Mouse (Mus musculus) neural tube, embryonic 12.5 days (tissue): ENCODE measurements around the gene Zfp64. TPM values are rescaled to one million over a fixed set of nuclear protein-coding genes. Genes with fewer than 3 reads are reported as not detected.

Experiments
- ATAC-seq: fragments of 200-750 bp; cut with Nextera tagmentation; 2 replicates; pipeline ENCODE4 v1.8.0; 2017; ENCODE audit warnings: low read depth, mild to moderate bottlenecking, moderate TSS enrichment, moderate library complexity; ENCODE audit not compliant: low FRiP score
- H3K27ac ChIP-seq: fragments of 300-500 bp; sonication (generic); 2 replicates; pipeline ENCODE4 v1.5.1; 2016
- H3K27me3 ChIP-seq: fragments of 300-500 bp; sonication (generic); replicated peaks from 2 replicates; pipeline ENCODE4 v1.6.1; 2016; ENCODE audit warnings: mild to moderate bottlenecking
- H3K36me3 ChIP-seq: fragments of 300-500 bp; sonication (generic); 2 replicates; pipeline ENCODE4 v1.6.1; 2016; ENCODE audit warnings: mild to moderate bottlenecking
- H3K4me1 ChIP-seq: fragments of 300-500 bp; sonication (generic); 2 replicates; pipeline ENCODE4 v1.6.1; 2016
- H3K4me2 ChIP-seq: fragments of 300-500 bp; sonication (generic); replicated peaks from 2 replicates; pipeline ENCODE4 v1.6.1; 2016; ENCODE audit warnings: mild to moderate bottlenecking
- H3K4me3 ChIP-seq: fragments of 300-500 bp; sonication (generic); 2 replicates; pipeline ENCODE4 v1.5.1; 2016
- H3K9ac ChIP-seq: fragments of 300-500 bp; sonication (generic); 2 replicates; pipeline ENCODE4 v1.6.1; 2016; ENCODE audit warnings: mild to moderate bottlenecking
- H3K9me3 ChIP-seq: fragments of 300-500 bp; sonication (generic); 2 replicates; pipeline ENCODE4 v1.6.1; 2016; ENCODE audit warnings: mild to moderate bottlenecking
- WGBS: fragments of 180-500 bp; shearing (Covaris S2); methylation state at CpG from one replicate; pipeline ENCODE4 v1.1.7; 2016; 5-methylcytosine and 5-hydroxymethylcytosine counted together
- polyA plus RNA-seq: library from polyadenylated mRNA; unstranded; fragments of >200 nt; fragmentation: Nextera tagmentation; extraction: Ambion mirVana; gene quantifications from 2 replicates; pipeline ENCODE4 v1.2.1, GENCODE M21; 2016

The Zfp64 gene
- polyA plus RNA-seq, 1 experiment from 2014 or later: 31.3 TPM

GRCm38 (mm10) chr2:168939941-168940340 is 15.4 kb downstream of the Zfp64 start:
- ATAC-seq: no peak
- Histone ChIP-seq H3K27me3 (no peaks in the 10 kb centered on the region), H3K27ac (no peak overlapping the region), H3K4me1 (no peaks in the 10 kb centered on the region; the same call in 1 of the 2 replicates), H3K9me3 (no peaks in the 10 kb centered on the region), H3K9ac (no peak overlapping the region), H3K36me3 (peaks cover 57% of the 10 kb centered on the region), H3K4me2 (no peak overlapping the region), H3K4me3 (no peak overlapping the region)
- WGBS: 93% methylated on average over 8 of the region's 8 CpGs

GRCm38 (mm10) chr2:168939261-168939933 is 16.0 kb downstream of the Zfp64 start:
- H3K4me2 ChIP-seq: no peak overlapping the region
- H3K4me1 ChIP-seq: no peaks in the 10 kb centered on the region; the same call in 1 of the 2 replicates
- WGBS: 76% methylated on average over 10 of the region's 10 CpGs
- ATAC-seq: no peak
- H3K27me3 ChIP-seq: no peaks in the 10 kb centered on the region
- no peak overlapping the region for H3K9ac ChIP-seq
- no peak overlapping the region for H3K27ac ChIP-seq
- peaks cover 57% of the 10 kb centered on the region for H3K36me3 ChIP-seq
- no peak overlapping the region for H3K4me3 ChIP-seq
- no peaks in the 10 kb centered on the region for H3K9me3 ChIP-seq

- Histone ChIP-seq H3K36me3 (peaks cover 62% of the 10 kb centered on the region), H3K4me2 (no peak overlapping the region), H3K9ac (no peak overlapping the region), H3K4me1 (no peaks in the 10 kb centered on the region; the same call in 1 of the 2 replicates), H3K27ac (no peak overlapping the region), H3K9me3 (no peaks in the 10 kb centered on the region), H3K4me3 (no peak overlapping the region), H3K27me3 (no peaks in the 10 kb centered on the region)
- 84% methylated on average over 6 of the region's 6 CpGs for WGBS
- ATAC-seq: no peak
Measured at GRCm38 (mm10) chr2:168936896-168937295, 18.5 kb downstream of the Zfp64 start.

- H3K4me1 ChIP-seq: no peaks in the 10 kb centered on the region; the same call in 1 of the 2 replicates
- H3K9me3 ChIP-seq: no peaks in the 10 kb centered on the region; the same call in 1 of the 2 replicates
- WGBS: 87% methylated on average over 35 of the region's 35 CpGs
- peaks cover 64% of the 10 kb centered on the region for H3K36me3 ChIP-seq
- no peak for ATAC-seq
- H3K9ac ChIP-seq: no peak overlapping the region
- H3K27ac ChIP-seq: no peak overlapping the region
- H3K27me3 ChIP-seq: no peaks in the 10 kb centered on the region
- no peak overlapping the region for H3K4me3 ChIP-seq
- H3K4me2 ChIP-seq: no peak overlapping the region
Measured at GRCm38 (mm10) chr2:168935165-168935564, 20.2 kb downstream of the Zfp64 start.

- ATAC-seq: no peak
- Histone ChIP-seq H3K27ac (no peak overlapping the region), H3K4me3 (no peak overlapping the region), H3K4me2 (no peak overlapping the region), H3K4me1 (no peaks in the 10 kb centered on the region), H3K9me3 (no peaks in the 10 kb centered on the region; the same call in 1 of the 2 replicates), H3K9ac (no peak overlapping the region), H3K36me3 (peaks cover 50% of the 10 kb centered on the region), H3K27me3 (no peaks in the 10 kb centered on the region)
- 94% methylated on average over 14 of the region's 14 CpGs for WGBS
Measured at GRCm38 (mm10) chr2:168931686-168932085, 23.7 kb downstream of the Zfp64 start.

GRCm38 (mm10) chr2:168929691-168930090 is 25.7 kb downstream of the Zfp64 start:
- Histone ChIP-seq H3K9me3 (no peaks in the 10 kb centered on the region; the same call in 1 of the 2 replicates), H3K4me2 (no peak overlapping the region), H3K9ac (no peak overlapping the region), H3K4me3 (no peak overlapping the region), H3K36me3 (peaks cover 49% of the 10 kb centered on the region), H3K27ac (no peak overlapping the region), H3K4me1 (no peaks in the 10 kb centered on the region), H3K27me3 (no peaks in the 10 kb centered on the region)
- 34% methylated on average over 10 of the region's 10 CpGs for WGBS
- ATAC-seq: no peak

- Histone ChIP-seq H3K4me1 (no peaks in the 10 kb centered on the region), H3K4me2 (no peak overlapping the region), H3K9ac (no peak overlapping the region), H3K27me3 (no peaks in the 10 kb centered on the region), H3K27ac (no peak overlapping the region), H3K4me3 (no peak overlapping the region), H3K9me3 (no peaks in the 10 kb centered on the region; the same call in 1 of the 2 replicates), H3K36me3 (peaks cover 29% of the 10 kb centered on the region)
- 94% methylated on average over 7 of the region's 7 CpGs for WGBS
- ATAC-seq: no peak
Measured at GRCm38 (mm10) chr2:168927401-168927800, 28.0 kb downstream of the Zfp64 start.

GRCm38 (mm10) chr2:168926257-168926810 is 29.1 kb downstream of the Zfp64 start:
- Histone ChIP-seq H3K27ac (no peak overlapping the region), H3K36me3 (peaks cover 22% of the 10 kb centered on the region), H3K4me1 (no peaks in the 10 kb centered on the region), H3K4me3 (no peak overlapping the region), H3K4me2 (no peak overlapping the region), H3K9ac (no peak overlapping the region), H3K9me3 (no peaks in the 10 kb centered on the region; the same call in 1 of the 2 replicates), H3K27me3 (no peaks in the 10 kb centered on the region)
- WGBS: 92% methylated on average over 37 of the region's 37 CpGs
- ATAC-seq: no peak

- Histone ChIP-seq H3K4me3 (no peak overlapping the region), H3K9me3 (no peaks in the 10 kb centered on the region), H3K27ac (no peak overlapping the region), H3K4me1 (no peaks in the 10 kb centered on the region), H3K36me3 (peaks cover 16% of the 10 kb centered on the region), H3K27me3 (no peaks in the 10 kb centered on the region), H3K9ac (no peak overlapping the region), H3K4me2 (no peak overlapping the region)
- 17% methylated on average over 9 of the region's 9 CpGs for WGBS
- no peak for ATAC-seq
Measured at GRCm38 (mm10) chr2:168923706-168924105, 31.7 kb downstream of the Zfp64 start.

GRCm38 (mm10) chr2:168922466-168922865 is 32.9 kb downstream of the Zfp64 start:
- Histone ChIP-seq H3K27me3 (no peaks in the 10 kb centered on the region), H3K4me1 (no peaks in the 10 kb centered on the region), H3K4me3 (no peak overlapping the region), H3K9me3 (no peaks in the 10 kb centered on the region), H3K36me3 (peaks cover 16% of the 10 kb centered on the region), H3K4me2 (no peak overlapping the region), H3K9ac (no peak overlapping the region), H3K27ac (no peak overlapping the region)
- WGBS: 87% methylated on average over 5 of the region's 5 CpGs
- no peak for ATAC-seq

GRCm38 (mm10) chr2:168920007-168920406 is 35.4 kb downstream of the Zfp64 start:
- Histone ChIP-seq H3K27me3 (no peaks in the 10 kb centered on the region), H3K9me3 (no peaks in the 10 kb centered on the region), H3K27ac (no peak overlapping the region), H3K4me3 (no peak overlapping the region), H3K4me1 (no peaks in the 10 kb centered on the region), H3K9ac (no peak overlapping the region), H3K4me2 (no peak overlapping the region), H3K36me3 (no peaks in the 10 kb centered on the region)
- no peak for ATAC-seq
- 65% methylated on average over 15 of the region's 15 CpGs for WGBS

GRCm38 (mm10) chr2:168912901-168913721 is 42.3 kb downstream of the Zfp64 start:
- 2% methylated on average over 31 of the region's 31 CpGs for WGBS

More at GRCm38 (mm10) chr2:168912901-168913721, 42.3 kb downstream of the Zfp64 start:
- H3K9me3 ChIP-seq: no peaks in the 10 kb centered on the region
- H3K27me3 ChIP-seq: peaks cover 34% of the 10 kb centered on the region
- H3K4me1 ChIP-seq: peaks cover 31% of the 10 kb centered on the region
- peak overlapping the region; percentile 48 for H3K4me3 ChIP-seq
- H3K27ac ChIP-seq: no peak overlapping the region
- peak overlapping the region; percentile 99 for H3K4me2 ChIP-seq
- H3K36me3 ChIP-seq: no peaks in the 10 kb centered on the region
- H3K9ac ChIP-seq: no peak overlapping the region
- ATAC-seq: no peak; the same call in 1 of the 2 replicates
